Mouse (Mus musculus) limb, embryonic 14.5 days (tissue): Measurements from ENCODE around the gene Hfe2. TPM values are rescaled to one million over a fixed set of nuclear protein-coding genes. Genes with fewer than 3 reads are reported as not detected.

Experiments
- ATAC-seq: fragments of 200-750 bp; cut with Nextera tagmentation; 2 replicates; pipeline ENCODE4 v1.8.0; 2017; ENCODE audit warnings: low read depth, moderate number of reproducible peaks, moderate TSS enrichment; ENCODE audit not compliant: low FRiP score
- DNase-seq: peaks from one replicate; pipeline ENCODE4 v3.0.0-alpha.2; 2015; ENCODE audit warnings: low spot score
- H3K27ac ChIP-seq: fragments of 300-500 bp; sonication (generic); replicated peaks from 2 replicates; pipeline ENCODE4 v1.5.1; 2014; ENCODE audit warnings: low read depth, mild to moderate bottlenecking, low read length, moderate library complexity, mixed read lengths
- H3K27me3 ChIP-seq: fragments of 300-500 bp; sonication (generic); 2 replicates; pipeline ENCODE4 v1.6.1; 2014; ENCODE audit warnings: low read length, mixed read lengths; ENCODE audit not compliant: control insufficient read depth, insufficient read depth
- H3K36me3 ChIP-seq: fragments of 300-500 bp; sonication (generic); 2 replicates; pipeline ENCODE4 v1.6.1; 2014; ENCODE audit warnings: mild to moderate bottlenecking, low read length, moderate library complexity, mixed read lengths; ENCODE audit not compliant: control insufficient read depth, insufficient read depth
- H3K4me1 ChIP-seq: fragments of 300-500 bp; sonication (generic); 2 replicates; pipeline ENCODE4 v1.6.1; 2014; ENCODE audit warnings: antibody characterized with exemption, low read length, mixed read lengths; ENCODE audit not compliant: control insufficient read depth, insufficient read depth
- H3K4me2 ChIP-seq: fragments of 300-500 bp; sonication (generic); replicated peaks from 2 replicates; pipeline ENCODE4 v1.6.1; 2014; ENCODE audit warnings: low read depth, mild to moderate bottlenecking, low read length, moderate library complexity; ENCODE audit not compliant: severe bottlenecking
- H3K4me3 ChIP-seq: fragments of 300-500 bp; sonication (generic); replicated peaks from 2 replicates; pipeline ENCODE4 v1.5.1; 2014; ENCODE audit warnings: low read length
- H3K9ac ChIP-seq: fragments of 300-500 bp; sonication (generic); 2 replicates; pipeline ENCODE4 v1.6.1; 2014; ENCODE audit warnings: mild to moderate bottlenecking, low read depth, low read length, moderate library complexity; ENCODE audit not compliant: severe bottlenecking
- H3K9me3 ChIP-seq: fragments of 300-500 bp; sonication (generic); 2 replicates; pipeline ENCODE4 v1.6.1; 2016; ENCODE audit warnings: low read length; ENCODE audit not compliant: control insufficient read depth
- POLR2A ChIP-seq: fragments of 200-500 bp; IDR thresholded peaks from 2 replicates; pipeline ENCODE4 v1.8.0; 2012; ENCODE audit warnings: inconsistent platforms, mild to moderate bottlenecking, moderate library complexity, borderline replicate concordance; ENCODE audit not compliant: insufficient read depth, insufficient read length; ENCODE audit errors: extremely low read depth
- WGBS: fragments of 180-500 bp; shearing (Covaris S2); extraction: QIAGEN DNeasy Blood & Tissue Kit; methylation state at CpG from one replicate; pipeline ENCODE4 v1.1.7; 2014; 5-methylcytosine and 5-hydroxymethylcytosine counted together
- polyA plus RNA-seq, 2 experiments: library from polyadenylated mRNA; depleted of rRNA in 1 of 2; stranded (reverse) in 1 of 2; unstranded in 1 of 2; fragments of >200 nt; fragmentation: Nextera tagmentation in 1 of 2; extraction: Ambion mirVana in 1 of 2; gene quantifications; 2 replicates each; pipeline versions ENCODE4 v1.2.1 to v1.2.3; 2012 to 2014

Gene Hfe2
- polyA plus RNA-seq, 2 experiments: 20.5 to 21.4 TPM

DNA sequence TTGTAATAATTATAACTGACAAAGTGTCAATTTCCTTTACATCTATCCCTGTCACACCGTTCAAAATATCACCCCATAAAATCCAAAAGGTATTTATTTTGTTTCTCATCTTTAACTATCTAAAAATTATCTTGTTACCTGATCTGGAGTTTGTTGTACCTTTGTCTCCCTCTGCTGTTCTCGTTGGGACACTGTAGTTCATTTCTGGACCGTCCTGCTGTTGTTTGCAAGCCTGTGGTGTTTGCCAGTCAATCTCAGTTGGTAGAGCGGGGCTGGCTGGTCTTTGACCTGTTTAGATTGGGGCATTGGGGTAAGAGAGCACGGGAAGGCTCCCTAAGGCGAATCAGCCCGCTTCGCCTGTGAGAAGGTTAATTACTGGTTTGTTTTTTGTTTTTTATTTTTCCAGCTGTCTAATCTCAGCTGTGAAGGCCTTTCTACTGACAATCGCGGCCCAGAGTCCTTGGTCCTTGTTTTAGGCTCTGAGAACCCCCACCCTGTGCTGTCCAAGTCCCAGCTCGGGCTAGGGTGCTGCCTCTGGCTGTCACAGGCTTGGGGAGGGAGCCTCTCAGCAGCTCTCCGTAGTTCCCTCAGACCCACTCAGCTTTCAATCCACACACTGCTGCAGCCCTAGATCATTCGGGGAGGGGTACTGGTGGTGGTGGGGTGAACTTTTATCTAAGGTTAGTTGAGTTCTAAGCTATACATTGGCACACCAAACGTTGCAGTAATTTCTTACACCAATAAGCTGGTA, 16.5 kb downstream of the Hfe2 start:
- H3K4me3 ChIP-seq: no peak overlapping the region
- no peak overlapping the region for H3K4me2 ChIP-seq
- H3K9ac ChIP-seq: no peak overlapping the region
- H3K4me1 ChIP-seq: no peaks in the 10 kb centered on the region
- no peaks in the 10 kb centered on the region for H3K9me3 ChIP-seq
- 22% methylated on average over 14 of the region's 14 CpGs for WGBS
- no peak for TF ChIP-seq POLR2A
- no peak for DNase-seq
- no peak overlapping the region for H3K27ac ChIP-seq
- H3K27me3 ChIP-seq: no peaks in the 10 kb centered on the region
- no peaks in the 10 kb centered on the region for H3K36me3 ChIP-seq
- ATAC-seq: no peak

DNA sequence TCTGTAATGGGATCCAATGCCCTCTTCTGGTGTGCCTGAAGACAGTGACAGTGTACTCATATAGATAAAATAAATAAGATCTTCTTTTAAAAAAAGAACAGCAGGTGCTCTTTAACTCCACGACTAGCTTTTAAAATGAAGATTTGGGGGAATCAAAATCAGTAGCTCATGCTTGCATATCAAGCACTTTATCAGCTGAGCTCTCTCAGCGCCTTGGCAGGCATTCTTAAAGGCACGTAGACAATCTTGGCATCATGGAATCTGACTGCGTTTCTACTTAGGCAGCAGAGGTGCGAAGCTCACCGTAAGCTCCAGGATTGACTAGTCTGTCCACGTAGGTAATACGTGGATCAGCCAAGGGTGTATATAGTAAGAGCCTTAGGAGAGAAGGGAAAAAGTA, 17.6 kb downstream of the Hfe2 start:
- Histone ChIP-seq H3K4me3 (no peak overlapping the region), H3K9ac (no peak overlapping the region), H3K9me3 (no peaks in the 10 kb centered on the region), H3K27me3 (no peaks in the 10 kb centered on the region), H3K27ac (no peak overlapping the region), H3K4me1 (no peaks in the 10 kb centered on the region), H3K36me3 (no peaks in the 10 kb centered on the region), H3K4me2 (no peak overlapping the region)
- no peak for ATAC-seq
- DNase-seq: no peak
- TF ChIP-seq POLR2A: no peak
- 79% methylated on average over 8 of the region's 8 CpGs for WGBS

DNA sequence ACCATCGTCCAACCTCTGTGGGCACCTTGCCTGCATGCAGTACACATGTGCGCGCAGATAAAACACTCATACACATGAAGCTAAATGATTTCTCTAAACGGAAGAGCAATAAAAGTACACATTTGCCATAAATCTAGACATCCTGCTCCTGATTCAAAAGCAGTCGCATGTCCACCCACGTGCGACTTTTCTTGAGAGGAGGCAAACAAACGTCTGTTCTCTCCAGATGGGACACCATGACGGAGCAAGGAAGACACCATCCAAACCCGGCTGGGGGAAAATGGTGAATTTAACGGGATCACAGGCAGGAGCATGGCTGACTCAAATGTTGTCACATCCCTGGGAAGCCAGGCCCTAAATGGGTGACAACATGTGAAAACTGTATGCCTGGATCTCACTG, 18.4 kb downstream of the Hfe2 start:
- DNase-seq: no peak
- Histone ChIP-seq H3K36me3 (no peaks in the 10 kb centered on the region), H3K27me3 (no peaks in the 10 kb centered on the region), H3K4me1 (no peaks in the 10 kb centered on the region), H3K9ac (no peak overlapping the region), H3K27ac (no peak overlapping the region), H3K9me3 (no peaks in the 10 kb centered on the region), H3K4me3 (no peak overlapping the region), H3K4me2 (no peak overlapping the region)
- 80% methylated on average over 11 of the region's 11 CpGs for WGBS
- no peak for TF ChIP-seq POLR2A
- no peak for ATAC-seq

- no peaks in the 10 kb centered on the region for H3K4me1 ChIP-seq
- DNase-seq (no peak), ATAC-seq (no peak)
- H3K9me3 ChIP-seq: no peaks in the 10 kb centered on the region
- no peaks in the 10 kb centered on the region for H3K36me3 ChIP-seq
- no peak overlapping the region for H3K27ac ChIP-seq
- TF ChIP-seq POLR2A: no peak
- H3K9ac ChIP-seq: no peak overlapping the region
- H3K27me3 ChIP-seq: no peaks in the 10 kb centered on the region
- 38% methylated on average over 1 of the region's 1 CpGs for WGBS
- no peak overlapping the region for H3K4me3 ChIP-seq
- H3K4me2 ChIP-seq: no peak overlapping the region
Measured at GRCm38 (mm10) chr3:96545565-96545964, 20.6 kb downstream of the Hfe2 start.

GRCm38 (mm10) chr3:96546880-96547279, 21.9 kb downstream of the Hfe2 start:
- ATAC-seq: no peak
- Histone ChIP-seq H3K9me3 (no peaks in the 10 kb centered on the region), H3K4me3 (no peak overlapping the region), H3K27me3 (no peaks in the 10 kb centered on the region), H3K4me1 (no peaks in the 10 kb centered on the region), H3K4me2 (no peak overlapping the region), H3K27ac (no peak overlapping the region), H3K9ac (no peak overlapping the region), H3K36me3 (no peaks in the 10 kb centered on the region)
- 62% methylated on average over 4 of the region's 4 CpGs for WGBS
- TF ChIP-seq POLR2A: no peak
- no peak for DNase-seq
